In the genomic region with DNA sequence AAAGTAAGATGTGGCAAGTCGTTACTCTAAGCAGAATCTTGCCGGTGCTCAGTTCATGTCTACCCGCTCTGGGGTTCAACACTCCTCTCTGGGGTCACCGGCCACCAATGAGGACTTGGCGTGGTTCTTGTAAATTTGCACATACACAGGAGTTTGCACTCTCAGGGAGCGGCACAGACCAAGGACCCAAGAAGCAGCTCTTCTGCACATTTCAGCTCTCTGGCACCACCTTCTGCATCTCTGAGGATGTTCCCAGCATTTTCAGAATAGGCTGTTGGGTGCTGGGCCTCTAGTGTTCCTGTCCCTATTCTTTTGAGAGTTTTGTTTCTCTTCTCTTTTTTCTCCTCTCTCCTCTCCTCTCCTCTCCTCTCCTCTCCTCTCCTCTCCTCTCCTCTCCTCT, we compare ENCODE assay signal across 9 mouse cellular contexts. TPM values are rescaled to one million over a fixed set of nuclear protein-coding genes. Genes with fewer than 3 reads are reported as not detected.
DNase-seq lines count a peak whose midpoint lies in the region; ATAC-seq and TF ChIP-seq lines count a peak whose summit lies in the region.
"Had no signal": no experiment of that assay in that cellular context is flagged by ENCODE, and none has a peak within 500 bp of the region (broad histone marks: within the 10 kb centered on the region; RNA-seq: fewer than 3 reads in every experiment).

No protein-coding gene starts in this region.

- no peak overlapping the region for H3K4me2 ChIP-seq in intestine, embryonic 15.5 days (replicated peaks)
- H3K4me2 ChIP-seq: liver, embryonic 13.5 days had no signal

- peak; percentile 74 for ATAC-seq in intestine, embryonic 15.5 days

- peak; percentile 22 for DNase-seq in gastrocnemius, adult 18-20 months (ENCODE audit: low spot score)
- DNase-seq in gastrocnemius, postnatal 36 days: no peak
- no peak for DNase-seq in ES-E14 (ENCODE audit: low read depth, low spot score)
- DNase-seq in embryo, embryonic 11 days: peak; percentile 66
- peak; percentile 40 to 50 for DNase-seq in left cerebral cortex, adult 2 months (ENCODE audit: extremely low spot score in 1 of 2, low spot score in 2 of 2)
- DNase-seq in ovary, postnatal 36 days (ENCODE audit: low spot score): peak; percentile 27
- DNase-seq in yolk sac, embryonic 10.5 days (ENCODE audit: low spot score): peak; percentile 52
- DNase-seq: liver, embryonic 13.5 days had no signal

- WGBS in intestine, embryonic 15.5 days: 20% methylated on average over 6 of the region's 6 CpGs

- no peaks in the 10 kb centered on the region for H3K9me3 ChIP-seq in ES-E14 (ENCODE audit: control insufficient read depth, insufficient read depth, low read depth, low read length)
- no peaks in the 10 kb centered on the region for H3K9me3 ChIP-seq in intestine, embryonic 15.5 days
- H3K9me3 ChIP-seq: liver, embryonic 13.5 days had no signal

- H3K27me3 ChIP-seq in intestine, embryonic 15.5 days (replicated peaks): no peaks in the 10 kb centered on the region

- H3K4me1 ChIP-seq in ES-E14 (ENCODE audit: control insufficient read depth in 2 of 2, insufficient read depth in 2 of 2, low read length in 2 of 2, poor library complexity in 1 of 2): peaks cover 3 to 4% of the 10 kb centered on the region in 2 experiments; a peak in 2 of 4 replicates
- no peaks in the 10 kb centered on the region for H3K4me1 ChIP-seq in intestine, embryonic 15.5 days (replicated peaks)
- H3K4me1 ChIP-seq: liver, embryonic 13.5 days had no signal

- H3K27ac ChIP-seq in ES-E14 (ENCODE audit: insufficient read depth, low read depth, low read length, poor library complexity, severe bottlenecking): no peak overlapping the region
- no peak overlapping the region for H3K27ac ChIP-seq in intestine, embryonic 15.5 days
- no peak overlapping the region for H3K27ac ChIP-seq in left cerebral cortex, adult 2 months
- H3K27ac ChIP-seq: liver, embryonic 13.5 days had no signal

- peak; percentile 71 for TF ChIP-seq CTCF in left cerebral cortex, adult 2 months (IDR thresholded peaks at IDR 0.05)

- peak overlapping the region in 1 of 2 experiments; percentile 35; a peak in 2 of 4 replicates for H3K4me3 ChIP-seq in ES-E14 (ENCODE audit: insufficient read depth in 1 of 2, low read depth in 1 of 2, low read length in 2 of 2, poor library complexity in 1 of 2, severe bottlenecking in 1 of 2)
- no peak overlapping the region for H3K4me3 ChIP-seq in intestine, embryonic 15.5 days (replicated peaks)
- H3K4me3 ChIP-seq in left cerebral cortex, adult 2 months: no peak overlapping the region
- H3K4me3 ChIP-seq: liver, embryonic 13.5 days had no signal

- no peak overlapping the region for H3K9ac ChIP-seq in ES-E14 (ENCODE audit: insufficient read depth, low read depth, low read length, poor library complexity, severe bottlenecking)
- no peak overlapping the region for H3K9ac ChIP-seq in intestine, embryonic 15.5 days
- H3K9ac ChIP-seq: liver, embryonic 13.5 days had no signal

- in situ Hi-C loops in ES-E14 (cut with MboI; ENCODE audit: low sequenced_read_pairs in 2 of 2, unreplicated experiment in 2 of 2): no loop called here

- intact Hi-C loops in gastrocnemius, postnatal 36 days (cut with DNase I): loop anchor here (1.0 kb wide), 1 partner anchor 79 kb away; no protein-coding TSS in a partner anchor
- intact Hi-C loops in left cerebral cortex, adult 2 months (cut with DNase I): loop anchor here (1.0 to 5.0 kb wide), 2 partner anchors 79 to 299 kb away; no protein-coding TSS in a partner anchor

- H3K36me3 ChIP-seq in ES-E14 (ENCODE audit: control insufficient read depth, insufficient read depth, low read length, poor library complexity, severe bottlenecking): no peaks in the 10 kb centered on the region
- no peaks in the 10 kb centered on the region for H3K36me3 ChIP-seq in intestine, embryonic 15.5 days
- H3K36me3 ChIP-seq: liver, embryonic 13.5 days had no signal

TF ChIP-seq in ES-E14, 5 proteins besides CTCF, POLR2A, EP300 and RAD21:
- TF ChIP-seq HCFC1 (IDR thresholded peaks at IDR 0.05; ENCODE audit: borderline replicate concordance, insufficient read depth, low read length): no peak
- TF ChIP-seq ZC3H11A (IDR thresholded peaks at IDR 0.05; ENCODE audit: borderline replicate concordance, low read depth, low read length): peak; percentile 94
- no peak for TF ChIP-seq ZNF384 (IDR thresholded peaks at IDR 0.05; ENCODE audit: low read depth, low read length)

RNA-seq across cellular contexts. Expression of gene B4galnt3, which starts 6.8 kb away (rescaled TPM):
- 1 to 10 TPM in 1 of 2 experiments, under 1 TPM in 1; 0.98 to 1.1 TPM for total RNA-seq in gastrocnemius, adult 18-20 months (2021)
- 1 to 10 TPM in 1 of 2 experiments, under 1 TPM in 1; 0.99 to 1.7 TPM for total RNA-seq in gastrocnemius, postnatal 36 days (2021)
- 34.1 and 64.9 TPM in 2 replicates for total RNA-seq in ES-E14 (2012; rRNA removed)
- 1.4 and 1.6 TPM in 2 replicates for polyA plus RNA-seq in intestine, embryonic 15.5 days (2015; fragmentation: Nextera tagmentation; extraction: Ambion mirVana)
- total RNA-seq in left cerebral cortex, adult 2 months (2021): 1 to 10 TPM in 1 of 2 experiments, under 1 TPM in 1; 0.93 to 1.3 TPM

RNA-seq across cellular contexts. Expression of gene D330020A13Rik, which starts 7.0 kb away (rescaled TPM):
- not detected for total RNA-seq in gastrocnemius, adult 18-20 months (2021)
- total RNA-seq in gastrocnemius, postnatal 36 days (2021): not detected
- 4.4 and 9.8 TPM in 2 replicates for total RNA-seq in ES-E14 (2012; rRNA removed)
- polyA plus RNA-seq in intestine, embryonic 15.5 days (2015; fragmentation: Nextera tagmentation; extraction: Ambion mirVana): 0.40 TPM in 2 replicates
- total RNA-seq in left cerebral cortex, adult 2 months (2021): not detected
- polyA plus RNA-seq: liver, embryonic 13.5 days had no signal

Comparison
In these comparisons a context has a peak if more than half of its experiments do, and no peak if none do; other contexts are left out.
1. DNase-seq: peak in gastrocnemius, adult 18-20 months (single experiment), embryo, embryonic 11 days (single experiment), left cerebral cortex, adult 2 months (2 of 2), ovary, postnatal 36 days (single experiment) and yolk sac, embryonic 10.5 days (single experiment); none in gastrocnemius, postnatal 36 days (0 of 2) and ES-E14 (single experiment).
2. RNA of gene B4galnt3, which starts 6.8 kb away (total RNA-seq): 34.1 to 64.9 TPM in ES-E14; 0.99 to 1.7 TPM in gastrocnemius, postnatal 36 days, 0.93 to 1.3 TPM in left cerebral cortex, adult 2 months and 0.98 to 1.1 TPM in gastrocnemius, adult 18-20 months; every median in the first group is over 10 times any median in the second.